Mouse (Mus musculus) stomach, postnatal 0 days (tissue): Measurements from ENCODE around the gene Fam171b. TPM values are rescaled to one million over a fixed set of nuclear protein-coding genes. Genes with fewer than 3 reads are reported as not detected.

ENCODE experiments used
- ATAC-seq: fragments of 200-750 bp; cut with Nextera tagmentation; 2 replicates; pipeline ENCODE4 v1.8.0; 2017; ENCODE audit not compliant: low FRiP score, low TSS enrichment
- DNase-seq: peaks from one replicate; pipeline ENCODE4 v3.0.0-alpha.2; 2016; ENCODE audit warnings: low spot score
- H3K27ac ChIP-seq: fragments of 300-500 bp; sonication (generic); replicated peaks from 2 replicates; pipeline ENCODE4 v1.5.1; 2014; ENCODE audit warnings: mild to moderate bottlenecking, control low read depth
- H3K27me3 ChIP-seq: fragments of 300-500 bp; sonication (generic); 2 replicates; pipeline ENCODE4 v1.6.1; 2014; ENCODE audit warnings: low read length; ENCODE audit not compliant: control insufficient read depth, insufficient read depth
- H3K36me3 ChIP-seq: fragments of 300-500 bp; sonication (generic); 2 replicates; pipeline ENCODE4 v1.6.1; 2014; ENCODE audit warnings: low read length, mixed read lengths; ENCODE audit not compliant: control insufficient read depth, insufficient read depth
- H3K4me1 ChIP-seq: fragments of 300-500 bp; sonication (generic); replicated peaks from 2 replicates; pipeline ENCODE4 v1.6.1; 2014; ENCODE audit warnings: antibody characterized with exemption; ENCODE audit not compliant: control insufficient read depth, insufficient read depth
- H3K4me2 ChIP-seq: fragments of 300-500 bp; sonication (generic); replicated peaks from 2 replicates; pipeline ENCODE4 v1.6.1; 2014; ENCODE audit warnings: low read depth, mild to moderate bottlenecking, control low read depth, moderate library complexity
- H3K4me3 ChIP-seq: fragments of 300-500 bp; sonication (generic); 2 replicates; pipeline ENCODE4 v1.5.1; 2014; ENCODE audit warnings: low read depth, low read length, control low read depth
- H3K9ac ChIP-seq: fragments of 300-500 bp; sonication (generic); 2 replicates; pipeline ENCODE4 v1.6.1; 2014; ENCODE audit warnings: mild to moderate bottlenecking, low read length, control low read depth, mixed read lengths
- H3K9me3 ChIP-seq: fragments of 300-500 bp; sonication (generic); 2 replicates; pipeline ENCODE4 v1.6.1; 2016; ENCODE audit warnings: low read length; ENCODE audit not compliant: control insufficient read depth
- CTCF ChIP-seq: IDR thresholded peaks from 2 replicates; pipeline ENCODE4 v1.5.1; 2016; ENCODE audit warnings: antibody characterized with exemption, low read depth, mild to moderate bottlenecking, moderate library complexity
- EP300 ChIP-seq: optimal IDR thresholded peaks from 2 replicates; pipeline ENCODE3; 2016; ENCODE audit warnings: antibody characterized with exemption
- WGBS: fragments of 180-500 bp; shearing (Covaris S2); extraction: QIAGEN DNeasy Blood & Tissue Kit; methylation state at CpG from one replicate; pipeline ENCODE4 v1.1.7; 2014; 5-methylcytosine and 5-hydroxymethylcytosine counted together
- polyA plus RNA-seq: library from polyadenylated mRNA; unstranded; fragments of >200 nt; fragmentation: Nextera tagmentation; extraction: Ambion mirVana; gene quantifications from 2 replicates; pipeline ENCODE4 v1.2.1, GENCODE M21; 2015

The Fam171b gene
- polyA plus RNA-seq, 1 experiment from 2014 or later, result 4.2 TPM

DNA sequence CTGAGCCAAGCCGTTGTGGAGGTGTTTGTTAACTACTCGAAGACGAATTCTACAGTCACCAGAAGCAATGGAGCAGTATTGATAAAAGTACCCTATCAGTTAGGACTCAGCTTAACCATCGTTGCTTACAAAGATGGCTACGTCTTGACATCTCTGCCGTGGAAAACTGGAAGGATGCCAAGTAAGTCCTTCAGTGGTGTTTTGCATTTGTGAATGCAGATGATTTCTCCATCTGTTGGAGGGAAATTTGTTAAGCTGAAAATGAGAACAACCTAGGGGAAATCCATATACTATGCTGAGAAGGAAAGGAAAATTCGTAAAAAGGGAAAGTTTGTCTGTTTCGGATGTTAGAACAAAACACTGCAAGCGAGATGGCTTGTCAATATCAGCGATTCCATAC is 41.0 kb downstream of the Fam171b start:
- no peaks in the 10 kb centered on the region for H3K4me1 ChIP-seq
- H3K27me3 ChIP-seq, result no peaks in the 10 kb centered on the region
- WGBS, result 82% methylated on average over 10 of the region's 10 CpGs
- no peaks in the 10 kb centered on the region for H3K36me3 ChIP-seq
- ATAC-seq (no peak), DNase-seq (no peak)
- no peak overlapping the region for H3K4me2 ChIP-seq
- no peak overlapping the region for H3K4me3 ChIP-seq
- H3K9ac ChIP-seq, result no peak overlapping the region
- H3K9me3 ChIP-seq, result no peaks in the 10 kb centered on the region
- no peak overlapping the region for H3K27ac ChIP-seq
- TF ChIP-seq CTCF, result no peak

DNA sequence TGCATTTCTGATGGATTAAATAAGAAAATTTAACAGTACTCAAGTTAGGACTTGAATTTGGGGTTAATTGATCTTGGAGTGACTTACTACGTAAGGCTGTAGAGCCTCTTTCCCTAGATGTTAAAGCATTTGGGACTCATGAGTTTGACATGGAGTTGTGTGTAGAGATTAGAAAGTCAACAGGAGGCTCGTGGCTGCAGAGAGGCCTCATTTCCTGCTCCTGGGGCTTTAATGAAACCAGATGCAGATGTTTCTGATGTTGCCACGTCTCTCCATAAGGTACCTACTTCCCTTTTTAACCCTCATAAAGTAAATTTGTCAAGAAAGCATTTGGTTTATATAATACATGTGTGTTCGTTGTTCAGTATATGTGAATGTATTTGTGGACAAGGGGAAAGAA is 43.8 kb downstream of the Fam171b start:
- Histone ChIP-seq H3K27me3 (no peaks in the 10 kb centered on the region), H3K4me2 (no peak overlapping the region), H3K9me3 (no peaks in the 10 kb centered on the region), H3K27ac (no peak overlapping the region), H3K9ac (no peak overlapping the region), H3K4me1 (no peaks in the 10 kb centered on the region), H3K36me3 (no peaks in the 10 kb centered on the region), H3K4me3 (no peak overlapping the region)
- no peak for DNase-seq
- TF ChIP-seq EP300, result no peak
- TF ChIP-seq CTCF, result no peak
- WGBS, result 39% methylated on average over 4 of the region's 4 CpGs
- ATAC-seq, result no peak

DNA sequence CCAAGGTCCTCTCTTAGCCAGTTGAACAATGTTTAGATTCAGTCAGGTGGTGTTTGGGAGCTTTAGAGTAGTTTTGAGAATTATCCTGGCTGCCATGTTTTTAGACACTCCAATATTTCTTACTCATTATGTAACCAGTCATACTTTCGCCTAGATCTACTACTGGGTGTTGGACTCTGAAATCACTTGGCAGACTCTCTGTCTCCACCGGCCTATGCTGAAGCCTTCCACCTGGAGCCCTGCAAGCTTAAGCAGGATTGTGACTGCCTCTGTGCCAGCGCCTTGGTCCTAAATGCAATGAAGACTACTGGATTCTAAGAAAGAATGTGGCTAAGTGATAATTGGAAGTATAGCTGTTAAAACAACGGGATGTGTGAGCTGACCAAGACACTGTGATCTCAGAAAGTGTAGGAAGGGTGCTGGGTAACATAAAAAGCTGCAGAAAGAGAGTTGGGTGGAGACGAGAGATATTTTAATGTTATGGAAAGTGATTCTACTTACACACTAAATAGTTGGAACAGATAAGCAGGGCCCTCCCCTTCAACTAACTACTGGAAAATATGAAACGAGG is 71.5 kb downstream of the Fam171b start:
- no peaks in the 10 kb centered on the region for H3K4me1 ChIP-seq
- no peak overlapping the region for H3K4me3 ChIP-seq
- no peaks in the 10 kb centered on the region for H3K27me3 ChIP-seq
- 63% methylated on average over 6 of the region's 6 CpGs for WGBS
- no peak for DNase-seq
- H3K27ac ChIP-seq, result no peak overlapping the region
- no peak overlapping the region for H3K9ac ChIP-seq
- H3K36me3 ChIP-seq, result no peaks in the 10 kb centered on the region
- no peak for TF ChIP-seq CTCF
- no peak for TF ChIP-seq EP300
- no peaks in the 10 kb centered on the region for H3K9me3 ChIP-seq
- ATAC-seq, result no peak
- no peak overlapping the region for H3K4me2 ChIP-seq

DNA sequence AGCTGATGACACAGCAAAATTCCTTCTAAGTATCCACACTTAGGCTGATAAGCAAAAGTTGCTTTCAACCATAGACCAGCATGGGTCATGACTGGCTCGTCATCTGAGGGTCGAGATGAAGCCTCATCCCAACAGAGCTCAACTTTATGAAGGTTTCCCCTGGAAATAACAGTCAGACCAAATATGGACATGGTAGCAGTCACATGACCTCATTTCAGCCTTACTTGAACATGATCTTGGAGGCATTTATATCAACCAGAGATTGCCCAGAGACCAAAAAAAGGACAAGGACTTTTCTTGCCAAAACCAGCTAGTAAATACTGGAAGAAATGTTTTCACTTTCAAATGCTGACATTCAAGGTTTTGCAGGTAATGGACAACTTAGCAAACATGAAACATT is 81.3 kb downstream of the Fam171b start:
- no peak overlapping the region for H3K9ac ChIP-seq
- H3K27me3 ChIP-seq, result no peaks in the 10 kb centered on the region
- no peak overlapping the region for H3K27ac ChIP-seq
- no peak for DNase-seq
- 90% methylated on average over 2 of the region's 2 CpGs for WGBS
- H3K9me3 ChIP-seq, result no peaks in the 10 kb centered on the region
- TF ChIP-seq EP300, result no peak
- TF ChIP-seq CTCF, result no peak
- H3K4me1 ChIP-seq, result no peaks in the 10 kb centered on the region
- H3K36me3 ChIP-seq, result no peaks in the 10 kb centered on the region
- no peak for ATAC-seq
- H3K4me3 ChIP-seq, result no peak overlapping the region
- H3K4me2 ChIP-seq, result no peak overlapping the region

DNA sequence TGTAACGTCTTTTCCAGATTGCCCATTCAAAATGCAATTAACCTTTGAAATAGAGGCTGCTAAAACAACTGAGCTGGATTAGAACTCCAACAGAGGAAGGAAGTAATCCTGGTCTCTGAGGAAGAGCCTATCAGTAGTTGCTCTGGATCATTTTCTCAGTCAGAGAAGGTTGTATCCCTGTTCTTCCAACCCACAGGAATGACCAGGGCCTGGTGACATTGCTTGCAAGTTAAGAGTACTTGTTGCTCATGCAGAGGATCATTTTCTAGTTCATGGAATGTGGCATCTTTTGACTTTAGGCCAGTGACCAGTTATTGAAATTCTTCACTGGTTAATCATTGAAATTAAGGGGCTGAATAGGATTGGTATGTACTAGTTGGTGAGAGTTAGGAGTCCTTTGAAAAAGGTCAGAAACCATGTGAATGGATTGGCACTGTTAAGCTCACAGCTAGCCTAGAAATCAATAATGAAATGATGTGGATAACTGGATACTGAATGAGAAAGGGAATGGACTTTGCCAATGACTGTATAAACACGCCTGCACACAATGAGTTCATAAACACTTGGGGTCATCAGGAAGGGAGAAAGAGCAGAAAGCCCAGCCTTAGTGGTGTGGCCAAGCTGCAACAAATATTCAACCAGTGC is 89.6 kb downstream of the Fam171b start:
- no peak for TF ChIP-seq CTCF
- TF ChIP-seq EP300, result no peak
- H3K9me3 ChIP-seq, result no peaks in the 10 kb centered on the region
- H3K9ac ChIP-seq, result no peak overlapping the region
- no peaks in the 10 kb centered on the region for H3K36me3 ChIP-seq
- no peaks in the 10 kb centered on the region for H3K27me3 ChIP-seq
- no peak for DNase-seq
- H3K4me3 ChIP-seq, result no peak overlapping the region
- no peak overlapping the region for H3K4me2 ChIP-seq
- H3K27ac ChIP-seq, result no peak overlapping the region
- no peak for ATAC-seq
- 75% methylated on average over 2 of the region's 2 CpGs for WGBS
- H3K4me1 ChIP-seq, result no peaks in the 10 kb centered on the region

DNA sequence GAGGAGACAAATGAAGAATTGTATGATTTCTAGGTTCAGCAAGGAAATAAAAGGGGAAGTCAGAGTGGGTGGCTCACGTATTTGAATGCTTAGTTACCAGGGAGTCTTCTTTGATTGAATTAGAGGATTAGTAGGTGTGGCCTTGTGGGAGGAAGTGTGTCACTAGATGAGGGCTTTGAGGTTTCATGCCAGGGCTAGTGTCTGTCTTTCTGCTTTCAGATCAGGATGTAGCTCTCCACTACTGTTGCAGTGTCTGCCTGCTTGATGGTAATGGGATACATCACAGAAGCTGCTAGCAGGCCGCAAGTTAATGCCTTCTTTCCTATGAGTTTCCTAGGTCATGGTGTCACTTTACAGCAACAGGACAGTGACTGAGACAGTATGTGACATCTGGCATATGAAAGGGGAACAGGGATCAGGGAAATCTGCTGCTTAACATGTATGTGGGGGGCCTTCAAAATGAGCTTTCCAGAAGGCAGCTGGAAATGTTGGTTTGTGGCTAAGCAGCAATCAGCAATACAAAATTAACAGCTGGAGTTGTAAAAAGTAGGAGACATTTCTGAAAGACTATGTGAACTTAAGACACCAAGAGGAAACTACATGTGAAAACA is 117.1 kb downstream of the Fam171b start:
- Histone ChIP-seq H3K4me1 (no peaks in the 10 kb centered on the region), H3K9ac (no peak overlapping the region), H3K4me3 (no peak overlapping the region), H3K9me3 (no peaks in the 10 kb centered on the region), H3K36me3 (no peaks in the 10 kb centered on the region), H3K27me3 (no peaks in the 10 kb centered on the region), H3K4me2 (no peak overlapping the region), H3K27ac (no peak overlapping the region)
- no peak for TF ChIP-seq EP300
- 56% methylated on average over 2 of the region's 2 CpGs for WGBS
- ATAC-seq (no peak), DNase-seq (no peak)

Other genes with a start within 250 kb of the Fam171b start
- gene Zc3h15, start 168.2 kb upstream of the Fam171b start, polyA plus RNA-seq, result 84.6 and 106 TPM in 2 replicates
- 69.8 and 74.3 TPM in 2 replicates for gene Itgav, start 88.2 kb upstream of the Fam171b start, polyA plus RNA-seq
- gene Zswim2, start 128.6 kb downstream of the Fam171b start, polyA plus RNA-seq, result not detected in 2 replicates
- gene Gm13698, start 143.1 kb downstream of the Fam171b start, polyA plus RNA-seq, result not detected in 2 replicates
- gene Gm13693, start 148.9 kb downstream of the Fam171b start, polyA plus RNA-seq, result not detected in 2 replicates
- not detected in 2 replicates for gene Gm13695, start 154.7 kb downstream of the Fam171b start, polyA plus RNA-seq
- gene Gm13696, start 160.5 kb downstream of the Fam171b start, polyA plus RNA-seq, result not detected in 2 replicates
- gene Gm13694, start 166.3 kb downstream of the Fam171b start, polyA plus RNA-seq, result not detected in 2 replicates
- gene Gm13697, start 172.1 kb downstream of the Fam171b start, polyA plus RNA-seq, result not detected in 2 replicates
- not detected in 2 replicates for gene Gm13691, start 177.9 kb downstream of the Fam171b start, polyA plus RNA-seq